Mouse (Mus musculus): Measurements from ENCODE around the gene Dip2c.

- no peak for TF ChIP-seq EP300 (IDR thresholded peaks at IDR 0.05; ENCODE audit: insufficient read depth, low read depth, low read length)
- TF ChIP-seq CTCF (IDR thresholded peaks at IDR 0.05; ENCODE audit: low read depth, low read length) = no peak
Observed at GRCm38 (mm10) chr13:9380740-9381410, 104.5 kb downstream of the Dip2c start.
